Mouse (Mus musculus) cerebellum, adult 2 months (tissue): ENCODE data around the gene Dennd2a.

Source experiments
- CTCF ChIP-seq: fragments of 200-500 bp; IDR thresholded peaks from 2 replicates; pipeline ENCODE4 v1.5.1; 2011; ENCODE audit warnings: low read depth, mild to moderate bottlenecking, control low read depth, low read length, moderate library complexity, borderline replicate concordance; ENCODE audit not compliant: insufficient read depth
- POLR2A ChIP-seq: fragments of 200-500 bp; IDR thresholded peaks from 2 replicates; pipeline ENCODE4 v1.6.1; 2011; ENCODE audit warnings: low read length, control low read depth, borderline replicate concordance; ENCODE audit not compliant: insufficient read depth

DNA sequence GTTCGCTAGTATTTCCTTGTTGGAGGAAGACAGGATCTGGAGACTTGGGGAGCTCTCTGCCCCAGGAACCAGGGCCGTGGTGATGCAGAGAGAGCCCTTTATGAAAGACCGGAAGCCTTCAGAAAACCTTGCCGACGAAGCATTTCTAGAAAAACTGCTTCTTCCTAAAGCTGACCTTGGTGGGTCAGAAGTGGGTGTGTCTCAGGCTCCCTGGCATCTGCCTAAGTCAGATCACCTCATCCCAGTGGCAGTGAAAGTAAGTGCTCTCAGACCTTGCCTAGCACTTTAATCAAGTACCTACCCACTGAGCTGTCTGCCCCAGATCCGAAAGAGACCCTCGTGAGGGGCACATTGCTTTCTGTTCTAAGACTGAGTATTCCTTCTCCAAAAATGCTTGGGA, 17.3 kb upstream of the Dennd2a start:
- TF ChIP-seq CTCF (no peak), POLR2A (no peak)
